9 mouse cellular contexts compared by ENCODE assay signal in genomic region chr13:21167910-21168300, GRCm38 (mm10). TPM values are rescaled to one million over a fixed set of nuclear protein-coding genes. Genes with fewer than 3 reads are reported as not detected.
DNase-seq lines count a peak whose midpoint lies in the region; ATAC-seq lines count a peak whose summit lies in the region.
"Had no signal": no experiment of that assay in that cellular context is flagged by ENCODE, and none has a peak within 500 bp of the region (broad histone marks: within the 10 kb centered on the region; RNA-seq: fewer than 3 reads in every experiment).

No protein-coding gene starts in this region.

- no peaks in the 10 kb centered on the region for H3K4me1 ChIP-seq in neural tube, embryonic 11.5 days (ENCODE audit: control insufficient read depth, insufficient read depth, low read length)
- H3K4me1 ChIP-seq in limb, embryonic 15.5 days, result peaks cover 18% of the 10 kb centered on the region
- peaks cover 10% of the 10 kb centered on the region for H3K4me1 ChIP-seq in midbrain, embryonic 16.5 days (ENCODE audit: control insufficient read depth, insufficient read depth, low read length)

- H3K9ac ChIP-seq in neural tube, embryonic 11.5 days (ENCODE audit: low read length), result no peak overlapping the region; the same call in 1 of the 2 replicates
- H3K9ac ChIP-seq in limb, embryonic 15.5 days, result no peak overlapping the region; the same call in 1 of the 2 replicates
- no peak overlapping the region for H3K9ac ChIP-seq in midbrain, embryonic 16.5 days (ENCODE audit: low read depth, low read length)

- H3K9me3 ChIP-seq in neural tube, embryonic 11.5 days (ENCODE audit: control insufficient read depth, low read length), result no peaks in the 10 kb centered on the region
- H3K9me3 ChIP-seq in limb, embryonic 15.5 days, result no peaks in the 10 kb centered on the region
- H3K9me3 ChIP-seq in midbrain, embryonic 16.5 days (replicated peaks; ENCODE audit: control insufficient read depth, low read length, poor library complexity, severe bottlenecking), result no peaks in the 10 kb centered on the region

- no peaks in the 10 kb centered on the region for H3K36me3 ChIP-seq in neural tube, embryonic 11.5 days (ENCODE audit: control insufficient read depth, insufficient read depth, low read length)
- no peaks in the 10 kb centered on the region for H3K36me3 ChIP-seq in limb, embryonic 15.5 days
- H3K36me3 ChIP-seq in midbrain, embryonic 16.5 days (ENCODE audit: control insufficient read depth, insufficient read depth, low read length), result no peaks in the 10 kb centered on the region

- H3K27me3 ChIP-seq in neural tube, embryonic 11.5 days (ENCODE audit: control insufficient read depth, insufficient read depth, low read length), result no peaks in the 10 kb centered on the region
- no peaks in the 10 kb centered on the region for H3K27me3 ChIP-seq in limb, embryonic 15.5 days
- H3K27me3 ChIP-seq in midbrain, embryonic 16.5 days (ENCODE audit: control insufficient read depth, insufficient read depth, low read depth, low read length), result no peaks in the 10 kb centered on the region

- ATAC-seq in neural tube, embryonic 11.5 days (ENCODE audit: insufficient read depth, low FRiP score, low TSS enrichment), result 0 out of 2 replicates have a peak, but pooled peaks have one; percentile 45
- ATAC-seq in limb, embryonic 15.5 days (ENCODE audit: insufficient number of reproducible peaks, low FRiP score, low TSS enrichment, low read depth), result no peak
- ATAC-seq in midbrain, embryonic 16.5 days, result peak; percentile 40; the same call in 1 of the 2 replicates

- H3K4me3 ChIP-seq in neural tube, embryonic 11.5 days (ENCODE audit: low read depth, low read length), result peak overlapping the region; percentile 53
- peak overlapping the region; percentile 52 for H3K4me3 ChIP-seq in limb, embryonic 15.5 days
- peak overlapping the region; percentile 62 for H3K4me3 ChIP-seq in midbrain, embryonic 16.5 days (ENCODE audit: low read depth, low read length)

- no peak overlapping the region for H3K27ac ChIP-seq in neural tube, embryonic 11.5 days (ENCODE audit: low read depth, low read length)
- no peak overlapping the region for H3K27ac ChIP-seq in limb, embryonic 15.5 days
- H3K27ac ChIP-seq in midbrain, embryonic 16.5 days (ENCODE audit: low read length), result no peak overlapping the region

- DNase-seq in neural tube, embryonic 11.5 days (ENCODE audit: low spot score), result peak; percentile 43
- DNase-seq in neural tube, embryonic 10.5 days (ENCODE audit: extremely low spot score, low spot score), result no peak
- DNase-seq in cerebellum, postnatal 36 days, result peak; percentile 11 to 48
- peak; percentile 43 to 55 for DNase-seq in heart, postnatal 10 days
- no peak for DNase-seq in right cerebral cortex, postnatal 25 days
- no peak for DNase-seq in Muller cell, postnatal 12 days (ENCODE audit: inconsistent ontology term)

- peak overlapping the region; percentile 89 for H3K4me2 ChIP-seq in neural tube, embryonic 11.5 days (ENCODE audit: low read depth)
- peak overlapping the region; percentile 88 for H3K4me2 ChIP-seq in limb, embryonic 15.5 days
- peak overlapping the region; percentile 98 for H3K4me2 ChIP-seq in midbrain, embryonic 16.5 days (ENCODE audit: low read length)

- intact Hi-C loops in heart, postnatal 10 days (cut with DNase I), result loop anchor here (1.0 to 2.0 kb wide), 2 partner anchors 8 to 33 kb away; no protein-coding TSS in a partner anchor

- under 1% methylated on average over 8 of the region's 8 CpGs for WGBS in neural tube, embryonic 11.5 days
- under 1% methylated on average over 8 of the region's 8 CpGs for WGBS in limb, embryonic 15.5 days
- WGBS in midbrain, embryonic 16.5 days, result under 1% methylated on average over 8 of the region's 8 CpGs

RNA-seq across cellular contexts. Expression of gene Trim27, which starts 11.3 kb away (rescaled TPM):
- 150 and 160 TPM in 2 replicates for polyA plus RNA-seq in neural tube, embryonic 11.5 days (2014; fragmentation: Nextera tagmentation; extraction: Ambion mirVana)
- 10 to 100 TPM; 26.9 to 33.6 TPM for total RNA-seq in heart, postnatal 10 days (2021)
- polyA plus RNA-seq in limb, embryonic 15.5 days (2015; fragmentation: Nextera tagmentation; extraction: Ambion mirVana), result 106 and 121 TPM in 2 replicates
- polyA plus RNA-seq in midbrain, embryonic 16.5 days (2015; fragmentation: Nextera tagmentation; extraction: Ambion mirVana), result 70.6 and 73.6 TPM in 2 replicates

RNA-seq across cellular contexts. Expression of gene Olfr1368, which starts 22.2 kb away (rescaled TPM):
- polyA plus RNA-seq in neural tube, embryonic 11.5 days (2014; fragmentation: Nextera tagmentation; extraction: Ambion mirVana), result not detected in 2 replicates
- total RNA-seq in heart, postnatal 10 days (2021), result not detected
- polyA plus RNA-seq in limb, embryonic 15.5 days (2015; fragmentation: Nextera tagmentation; extraction: Ambion mirVana), result not detected in 2 replicates
- not detected in 2 replicates for polyA plus RNA-seq in midbrain, embryonic 16.5 days (2015; fragmentation: Nextera tagmentation; extraction: Ambion mirVana)

RNA-seq across cellular contexts. Expression of gene Olfr263, which starts 38.5 kb away (rescaled TPM):
- polyA plus RNA-seq in neural tube, embryonic 11.5 days (2014; fragmentation: Nextera tagmentation; extraction: Ambion mirVana), result not detected in 2 replicates
- not detected for total RNA-seq in heart, postnatal 10 days (2021)
- polyA plus RNA-seq in limb, embryonic 15.5 days (2015; fragmentation: Nextera tagmentation; extraction: Ambion mirVana), result not detected in 2 replicates
- polyA plus RNA-seq in midbrain, embryonic 16.5 days (2015; fragmentation: Nextera tagmentation; extraction: Ambion mirVana), result not detected in 2 replicates
- polyA plus RNA-seq: testis, adult 2 months had no signal

RNA-seq across cellular contexts. Expression of gene Olfr1369-ps1, which starts 56.6 kb away (rescaled TPM):
- not detected in 2 replicates for polyA plus RNA-seq in neural tube, embryonic 11.5 days (2014; fragmentation: Nextera tagmentation; extraction: Ambion mirVana)
- total RNA-seq in heart, postnatal 10 days (2021), result not detected
- polyA plus RNA-seq in limb, embryonic 15.5 days (2015; fragmentation: Nextera tagmentation; extraction: Ambion mirVana), result 0.05 and 0.09 TPM in 2 replicates
- 0.05 TPM in 1 of 2 replicates, not detected in the other for polyA plus RNA-seq in midbrain, embryonic 16.5 days (2015; fragmentation: Nextera tagmentation; extraction: Ambion mirVana)
- polyA plus RNA-seq: testis, adult 2 months had no signal

Comparison
In these comparisons a context has a peak if more than half of its experiments do, and no peak if none do; other contexts are left out.
1. DNase-seq: peak in neural tube, embryonic 11.5 days (single experiment), cerebellum, postnatal 36 days (2 of 2) and heart, postnatal 10 days (2 of 2); none in neural tube, embryonic 10.5 days (single experiment), right cerebral cortex, postnatal 25 days (single experiment) and Muller cell, postnatal 12 days (single experiment).
2. Peak in every context shown above with its lines, with median percentiles within 50 percentile points of each other: H3K4me2 ChIP-seq and H3K4me3 ChIP-seq.